Mouse (Mus musculus): ENCODE data around the gene Tgfb2. TPM values are rescaled to one million over a fixed set of nuclear protein-coding genes. Genes with fewer than 3 reads are reported as not detected.

The Tgfb2 gene
- polyA plus RNA-seq, 1 experiment from 2014 or later, result 12.2 TPM

GRCm38 (mm10) chr1:186721846-186722245 lies 16.1 kb upstream of the Tgfb2 start:
- WGBS, result 32% methylated on average over 12 of the region's 12 CpGs
- H3K4me3 ChIP-seq (ENCODE audit: low read length), result no peak overlapping the region
- no peak overlapping the region for H3K27ac ChIP-seq (ENCODE audit: low read length)
- H3K4me2 ChIP-seq (ENCODE audit: low read depth, low read length), result no peak overlapping the region
- H3K36me3 ChIP-seq (ENCODE audit: control insufficient read depth, insufficient read depth, low read length), result peaks cover 14% of the 10 kb centered on the region
- no peak overlapping the region for H3K9ac ChIP-seq (ENCODE audit: low read depth, low read length)
- no peaks in the 10 kb centered on the region for H3K9me3 ChIP-seq (ENCODE audit: control insufficient read depth, low read length)
- H3K4me1 ChIP-seq (ENCODE audit: control insufficient read depth, insufficient read depth, low read length), result peaks cover 1% of the 10 kb centered on the region; the same call in 1 of the 2 replicates
- no peaks in the 10 kb centered on the region for H3K27me3 ChIP-seq (replicated peaks; ENCODE audit: control insufficient read depth, insufficient read depth, low read length)
- ATAC-seq, result peak; percentile 68

GRCm38 (mm10) chr1:186721166-186721565 lies 15.4 kb upstream of the Tgfb2 start:
- Histone ChIP-seq H3K9ac (ENCODE audit: low read depth, low read length) (no peak overlapping the region), H3K27ac (ENCODE audit: low read length) (no peak overlapping the region), H3K36me3 (ENCODE audit: control insufficient read depth, insufficient read depth, low read length) (peaks cover 14% of the 10 kb centered on the region), H3K4me2 (ENCODE audit: low read depth, low read length) (no peak overlapping the region), H3K4me1 (ENCODE audit: control insufficient read depth, insufficient read depth, low read length) (no peaks in the 10 kb centered on the region), H3K27me3 (replicated peaks; ENCODE audit: control insufficient read depth, insufficient read depth, low read length) (no peaks in the 10 kb centered on the region), H3K9me3 (ENCODE audit: control insufficient read depth, low read length) (no peaks in the 10 kb centered on the region), H3K4me3 (ENCODE audit: low read length) (no peak overlapping the region)
- WGBS, result 93% methylated on average over 11 of the region's 11 CpGs
- no peak for ATAC-seq

- no peak overlapping the region for H3K4me2 ChIP-seq (ENCODE audit: low read depth, low read length)
- no peaks in the 10 kb centered on the region for H3K4me1 ChIP-seq (ENCODE audit: control insufficient read depth, insufficient read depth, low read length)
- H3K36me3 ChIP-seq (ENCODE audit: control insufficient read depth, insufficient read depth, low read length), result peaks cover 14% of the 10 kb centered on the region
- H3K9me3 ChIP-seq (ENCODE audit: control insufficient read depth, low read length), result no peaks in the 10 kb centered on the region
- ATAC-seq, result no peak
- H3K27ac ChIP-seq (ENCODE audit: low read length), result no peak overlapping the region
- no peak overlapping the region for H3K4me3 ChIP-seq (ENCODE audit: low read length)
- no peaks in the 10 kb centered on the region for H3K27me3 ChIP-seq (replicated peaks; ENCODE audit: control insufficient read depth, insufficient read depth, low read length)
- 91% methylated on average over 9 of the region's 9 CpGs for WGBS
- no peak overlapping the region for H3K9ac ChIP-seq (ENCODE audit: low read depth, low read length)
These were observed 13.9 kb upstream of the Tgfb2 start for GRCm38 (mm10) chr1:186719708-186720107.

GRCm38 (mm10) chr1:186718881-186719280 lies 13.1 kb upstream of the Tgfb2 start:
- H3K4me2 ChIP-seq (ENCODE audit: low read depth, low read length), result no peak overlapping the region
- H3K27ac ChIP-seq (ENCODE audit: low read length), result no peak overlapping the region
- H3K9ac ChIP-seq (ENCODE audit: low read depth, low read length), result no peak overlapping the region
- ATAC-seq, result no peak
- H3K4me1 ChIP-seq (ENCODE audit: control insufficient read depth, insufficient read depth, low read length), result no peaks in the 10 kb centered on the region
- WGBS, result 79% methylated on average over 5 of the region's 5 CpGs
- no peaks in the 10 kb centered on the region for H3K27me3 ChIP-seq (replicated peaks; ENCODE audit: control insufficient read depth, insufficient read depth, low read length)
- H3K36me3 ChIP-seq (ENCODE audit: control insufficient read depth, insufficient read depth, low read length), result peaks cover 14% of the 10 kb centered on the region
- no peaks in the 10 kb centered on the region for H3K9me3 ChIP-seq (ENCODE audit: control insufficient read depth, low read length)
- no peak overlapping the region for H3K4me3 ChIP-seq (ENCODE audit: low read length)

GRCm38 (mm10) chr1:186714980-186715896 lies 9.4 kb upstream of the Tgfb2 start:
- Histone ChIP-seq H3K4me2 (ENCODE audit: low read depth, low read length) (no peak overlapping the region), H3K4me3 (ENCODE audit: low read length) (no peak overlapping the region), H3K9ac (ENCODE audit: low read depth, low read length) (no peak overlapping the region), H3K4me1 (ENCODE audit: control insufficient read depth, insufficient read depth, low read length) (no peaks in the 10 kb centered on the region), H3K27me3 (replicated peaks; ENCODE audit: control insufficient read depth, insufficient read depth, low read length) (no peaks in the 10 kb centered on the region), H3K36me3 (ENCODE audit: control insufficient read depth, insufficient read depth, low read length) (peaks cover 11% of the 10 kb centered on the region), H3K9me3 (ENCODE audit: control insufficient read depth, low read length) (no peaks in the 10 kb centered on the region), H3K27ac (ENCODE audit: low read length) (no peak overlapping the region)
- ATAC-seq, result peak; percentile 68; the same call in 1 of the 2 replicates
- WGBS, result 70% methylated on average over 17 of the region's 17 CpGs

GRCm38 (mm10) chr1:186714215-186714614 lies 8.4 kb upstream of the Tgfb2 start:
- ATAC-seq, result no peak
- 86% methylated on average over 4 of the region's 4 CpGs for WGBS

GRCm38 (mm10) chr1:186712802-186713471 lies 7.1 kb upstream of the Tgfb2 start:
- Histone ChIP-seq H3K27ac (ENCODE audit: low read length) (no peak overlapping the region), H3K4me2 (ENCODE audit: low read depth, low read length) (no peak overlapping the region), H3K27me3 (replicated peaks; ENCODE audit: control insufficient read depth, insufficient read depth, low read length) (no peaks in the 10 kb centered on the region), H3K9me3 (ENCODE audit: control insufficient read depth, low read length) (no peaks in the 10 kb centered on the region), H3K36me3 (ENCODE audit: control insufficient read depth, insufficient read depth, low read length) (peaks cover 6% of the 10 kb centered on the region; the same call in 1 of the 2 replicates), H3K4me1 (ENCODE audit: control insufficient read depth, insufficient read depth, low read length) (no peaks in the 10 kb centered on the region), H3K4me3 (ENCODE audit: low read length) (no peak overlapping the region), H3K9ac (ENCODE audit: low read depth, low read length) (no peak overlapping the region)
- WGBS, result 2% methylated on average over 3 of the region's 3 CpGs
- ATAC-seq, result no peak; the same call in 1 of the 2 replicates

More at GRCm38 (mm10) chr1:186714215-186714614, 8.4 kb upstream of the Tgfb2 start:
- no peak overlapping the region for H3K4me3 ChIP-seq (ENCODE audit: low read length)
- H3K9ac ChIP-seq (ENCODE audit: low read depth, low read length), result no peak overlapping the region
- H3K27ac ChIP-seq (ENCODE audit: low read length), result no peak overlapping the region
- no peaks in the 10 kb centered on the region for H3K4me1 ChIP-seq (ENCODE audit: control insufficient read depth, insufficient read depth, low read length)
- no peaks in the 10 kb centered on the region for H3K27me3 ChIP-seq (replicated peaks; ENCODE audit: control insufficient read depth, insufficient read depth, low read length)
- H3K9me3 ChIP-seq (ENCODE audit: control insufficient read depth, low read length), result no peaks in the 10 kb centered on the region
- H3K36me3 ChIP-seq (ENCODE audit: control insufficient read depth, insufficient read depth, low read length), result peaks cover 9% of the 10 kb centered on the region
- H3K4me2 ChIP-seq (ENCODE audit: low read depth, low read length), result no peak overlapping the region

GRCm38 (mm10) chr1:186705203-186705914 lies 430 bp downstream of the Tgfb2 start:
- Histone ChIP-seq H3K27me3 (replicated peaks; ENCODE audit: control insufficient read depth, insufficient read depth, low read length) (no peaks in the 10 kb centered on the region), H3K9me3 (ENCODE audit: control insufficient read depth, low read length) (no peaks in the 10 kb centered on the region), H3K9ac (ENCODE audit: low read depth, low read length) (peak overlapping the region; percentile 76), H3K27ac (ENCODE audit: low read length) (peak overlapping the region; percentile 63), H3K4me2 (ENCODE audit: low read depth, low read length) (peak overlapping the region; percentile 93), H3K36me3 (ENCODE audit: control insufficient read depth, insufficient read depth, low read length) (no peaks in the 10 kb centered on the region), H3K4me3 (ENCODE audit: low read length) (peak overlapping the region; percentile 67), H3K4me1 (ENCODE audit: control insufficient read depth, insufficient read depth, low read length) (peaks cover 23% of the 10 kb centered on the region)
- ATAC-seq, result peak; percentile 81
- WGBS, result under 1% methylated on average over 62 of the region's 65 CpGs

All from intestine, embryonic 16.5 days (tissue).